Mouse (Mus musculus) thymus, adult 2 months (tissue): ENCODE measurements around the gene Gstt2.

Experiments used
- CTCF ChIP-seq: fragments of 200-500 bp; IDR thresholded peaks from 2 replicates; pipeline ENCODE4 v1.5.1; 2012; ENCODE audit warnings: mild to moderate bottlenecking, control low read depth, low read length, moderate library complexity, borderline replicate concordance; ENCODE audit not compliant: control insufficient read depth, poor library complexity, insufficient read depth; ENCODE audit errors: extremely low read depth
- POLR2A ChIP-seq: fragments of 200-500 bp; IDR thresholded peaks from 2 replicates; pipeline ENCODE4 v1.6.1; 2012; ENCODE audit warnings: mild to moderate bottlenecking, low read length, control low read depth, moderate library complexity; ENCODE audit not compliant: control insufficient read depth, poor library complexity, insufficient read depth; ENCODE audit errors: extremely low read depth

DNA sequence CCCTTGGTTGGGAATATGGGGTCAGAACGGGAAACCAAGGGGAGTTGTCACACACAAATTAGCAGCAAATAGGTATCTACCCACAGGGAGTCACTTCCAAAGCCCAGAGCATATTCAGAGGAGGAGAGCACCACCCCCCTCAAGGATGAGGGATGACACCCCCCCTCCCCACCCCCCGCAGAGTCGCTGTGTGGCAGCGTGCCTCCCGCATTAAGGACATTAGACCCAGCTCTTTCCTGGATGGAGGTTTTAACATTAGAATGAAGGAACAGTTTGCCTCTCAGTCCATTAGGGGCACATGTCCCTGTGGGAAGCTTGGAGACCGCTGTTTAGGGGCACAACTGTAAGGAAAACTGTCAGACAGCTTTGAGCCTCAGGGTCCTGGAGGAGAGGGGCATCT, 13.9 kb upstream of the Gstt2 start:
- TF ChIP-seq POLR2A (no peak), CTCF (no peak)
